Mouse (Mus musculus) midbrain, embryonic 14.5 days (tissue): ENCODE data around the gene Xpnpep1. TPM values are rescaled to one million over a fixed set of nuclear protein-coding genes. Genes with fewer than 3 reads are reported as not detected.

Source experiments
- ATAC-seq: fragments of 200-750 bp; cut with Nextera tagmentation; 2 replicates; pipeline ENCODE4 v1.8.0; 2017; ENCODE audit warnings: moderate number of reproducible peaks, moderate library complexity; ENCODE audit not compliant: low FRiP score, low TSS enrichment
- DNase-seq: peaks from one replicate; pipeline ENCODE4 v3.0.0-alpha.2; 2015
- H3K27ac ChIP-seq: fragments of 300-500 bp; sonication (generic); replicated peaks from 2 replicates; pipeline ENCODE4 v1.5.1; 2014; ENCODE audit warnings: mild to moderate bottlenecking, low read depth, low read length, moderate library complexity
- H3K27me3 ChIP-seq: fragments of 300-500 bp; sonication (generic); 2 replicates; pipeline ENCODE4 v1.6.1; 2014; ENCODE audit warnings: low read length, control low read depth, mixed read lengths; ENCODE audit not compliant: control insufficient read depth, insufficient read depth
- H3K36me3 ChIP-seq: fragments of 300-500 bp; sonication (generic); 2 replicates; pipeline ENCODE4 v1.6.1; 2014; ENCODE audit warnings: low read length, control low read depth; ENCODE audit not compliant: control insufficient read depth, insufficient read depth
- H3K4me1 ChIP-seq: fragments of 300-500 bp; sonication (generic); 2 replicates; pipeline ENCODE4 v1.6.1; 2014; ENCODE audit warnings: mild to moderate bottlenecking, antibody characterized with exemption, low read length, control low read depth; ENCODE audit not compliant: control insufficient read depth, insufficient read depth
- H3K4me2 ChIP-seq: fragments of 300-500 bp; sonication (generic); 2 replicates; pipeline ENCODE4 v1.6.1; 2014; ENCODE audit warnings: mild to moderate bottlenecking, low read length, moderate library complexity
- H3K4me3 ChIP-seq: fragments of 300-500 bp; sonication (generic); replicated peaks from 2 replicates; pipeline ENCODE4 v1.5.1; 2014; ENCODE audit warnings: low read depth, low read length
- H3K9ac ChIP-seq: fragments of 300-500 bp; sonication (generic); replicated peaks from 2 replicates; pipeline ENCODE4 v1.6.1; 2014; ENCODE audit warnings: mild to moderate bottlenecking, low read length, moderate library complexity
- H3K9me3 ChIP-seq: fragments of 300-500 bp; sonication (generic); 2 replicates; pipeline ENCODE4 v1.6.1; 2016; ENCODE audit warnings: low read length, control low read depth, mixed read lengths; ENCODE audit not compliant: control insufficient read depth
- WGBS: fragments of 180-500 bp; shearing (Covaris S2); extraction: QIAGEN DNeasy Blood & Tissue Kit; methylation state at CpG from one replicate; pipeline ENCODE4 v1.1.7; 2014; 5-methylcytosine and 5-hydroxymethylcytosine counted together
- polyA plus RNA-seq: library from polyadenylated mRNA; unstranded; fragments of >200 nt; fragmentation: Nextera tagmentation; extraction: Ambion mirVana; gene quantifications from 2 replicates; pipeline ENCODE4 v1.2.1, GENCODE M21; 2014

Xpnpep1 gene
- polyA plus RNA-seq, 1 experiment from 2014 or later, result 136 TPM

DNA sequence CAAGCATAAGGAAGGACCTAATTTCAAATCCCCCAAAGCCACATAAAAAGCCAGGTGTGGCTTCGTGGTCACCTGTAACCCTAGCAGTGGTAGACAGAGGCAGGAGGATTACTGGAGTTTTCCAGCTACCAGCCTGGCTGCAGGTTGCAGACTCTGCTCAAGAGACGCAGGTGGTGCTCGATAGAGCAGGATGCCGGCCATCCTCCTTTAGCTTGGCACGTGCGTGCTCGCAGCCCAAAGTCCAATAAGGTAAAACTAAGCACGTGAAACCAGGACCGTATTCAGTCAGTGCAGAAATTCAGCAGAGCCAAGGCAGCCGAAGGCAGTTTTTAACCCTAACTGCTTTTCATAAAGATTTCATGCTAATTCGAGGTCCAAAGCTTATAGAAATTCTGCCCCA is 40.0 kb upstream of the Xpnpep1 start:
- 89% methylated on average over 11 of the region's 11 CpGs for WGBS
- ATAC-seq, result no peak
- H3K27ac ChIP-seq, result no peak overlapping the region
- H3K36me3 ChIP-seq, result no peaks in the 10 kb centered on the region
- no peak for DNase-seq
- no peaks in the 10 kb centered on the region for H3K27me3 ChIP-seq
- H3K9ac ChIP-seq, result no peak overlapping the region
- no peaks in the 10 kb centered on the region for H3K4me1 ChIP-seq
- no peak overlapping the region for H3K4me3 ChIP-seq
- H3K9me3 ChIP-seq, result no peaks in the 10 kb centered on the region
- no peak overlapping the region for H3K4me2 ChIP-seq

GRCm38 (mm10) chr19:53078271-53079085 is 38.5 kb upstream of the Xpnpep1 start:
- ATAC-seq (no peak), DNase-seq (no peak)
- H3K27me3 ChIP-seq, result no peaks in the 10 kb centered on the region
- H3K9me3 ChIP-seq, result no peaks in the 10 kb centered on the region
- no peak overlapping the region for H3K4me2 ChIP-seq
- H3K9ac ChIP-seq, result no peak overlapping the region
- no peak overlapping the region for H3K27ac ChIP-seq
- H3K4me3 ChIP-seq, result no peak overlapping the region
- H3K4me1 ChIP-seq, result no peaks in the 10 kb centered on the region
- 83% methylated on average over 9 of the region's 9 CpGs for WGBS
- H3K36me3 ChIP-seq, result no peaks in the 10 kb centered on the region

DNA sequence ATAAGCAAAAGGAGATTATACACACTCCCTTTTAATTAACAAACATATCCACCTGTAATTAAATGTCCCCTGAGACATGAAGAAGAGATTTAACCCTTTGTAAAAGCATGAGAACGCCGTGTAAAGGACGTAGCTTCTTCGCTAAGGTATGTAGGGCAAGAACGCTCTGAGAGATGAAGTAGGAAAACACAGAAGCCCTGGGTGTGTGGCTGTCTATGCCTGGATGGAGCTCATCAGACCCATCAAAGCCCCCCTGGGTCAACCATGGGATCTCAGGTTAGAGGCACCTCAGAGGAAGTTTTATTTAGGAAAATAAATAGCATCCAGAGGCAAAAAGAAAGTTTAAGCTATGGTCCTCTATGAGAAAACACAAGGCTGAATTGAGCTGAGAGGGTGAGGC is 37.3 kb upstream of the Xpnpep1 start:
- no peak overlapping the region for H3K27ac ChIP-seq
- H3K36me3 ChIP-seq, result no peaks in the 10 kb centered on the region
- no peak for DNase-seq
- H3K9me3 ChIP-seq, result no peaks in the 10 kb centered on the region
- ATAC-seq, result no peak
- H3K4me3 ChIP-seq, result no peak overlapping the region
- H3K4me2 ChIP-seq, result no peak overlapping the region
- no peaks in the 10 kb centered on the region for H3K4me1 ChIP-seq
- WGBS, result 89% methylated on average over 5 of the region's 5 CpGs
- H3K9ac ChIP-seq, result no peak overlapping the region
- no peaks in the 10 kb centered on the region for H3K27me3 ChIP-seq

DNA sequence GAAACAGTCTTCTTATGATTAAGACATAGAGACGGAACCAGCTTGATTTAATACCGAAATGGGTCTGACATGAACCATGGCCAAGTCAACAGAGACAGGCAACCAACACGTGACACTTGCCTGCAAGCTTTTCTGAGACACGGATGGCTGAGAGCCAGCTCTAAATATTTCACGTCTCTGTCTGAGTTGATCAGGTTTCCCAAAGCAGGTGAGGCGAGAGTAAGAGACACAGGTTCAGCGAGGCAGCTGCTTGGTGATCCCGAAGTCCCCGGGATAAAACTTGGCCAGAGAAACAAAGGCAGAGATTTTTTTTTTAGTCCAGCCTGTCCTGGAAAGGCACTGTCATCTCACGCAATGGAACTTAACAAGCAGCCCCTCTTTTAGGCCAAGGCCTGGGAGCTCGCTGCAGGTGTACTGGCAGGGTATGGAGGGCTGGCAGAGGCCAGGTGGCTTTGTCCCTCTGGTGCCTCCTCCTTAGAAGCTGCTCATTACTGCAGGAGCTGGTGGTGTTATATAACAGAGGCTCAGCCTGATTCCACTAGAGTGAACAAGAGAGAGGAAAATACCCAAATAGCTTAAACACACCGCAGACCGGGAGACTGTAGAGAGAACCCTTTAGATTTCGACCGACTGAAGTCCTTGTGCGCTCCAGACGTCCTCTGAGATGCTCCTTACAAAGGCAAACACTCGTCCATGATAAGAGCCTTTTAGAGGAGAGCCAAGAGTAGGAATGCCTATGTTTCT is 36.4 kb upstream of the Xpnpep1 start:
- no peak overlapping the region for H3K27ac ChIP-seq
- no peaks in the 10 kb centered on the region for H3K27me3 ChIP-seq
- no peak overlapping the region for H3K9ac ChIP-seq
- 86% methylated on average over 18 of the region's 18 CpGs for WGBS
- ATAC-seq, result no peak
- H3K36me3 ChIP-seq, result no peaks in the 10 kb centered on the region
- no peak overlapping the region for H3K4me3 ChIP-seq
- no peaks in the 10 kb centered on the region for H3K4me1 ChIP-seq
- H3K9me3 ChIP-seq, result no peaks in the 10 kb centered on the region
- H3K4me2 ChIP-seq, result no peak overlapping the region
- no peak for DNase-seq

DNA sequence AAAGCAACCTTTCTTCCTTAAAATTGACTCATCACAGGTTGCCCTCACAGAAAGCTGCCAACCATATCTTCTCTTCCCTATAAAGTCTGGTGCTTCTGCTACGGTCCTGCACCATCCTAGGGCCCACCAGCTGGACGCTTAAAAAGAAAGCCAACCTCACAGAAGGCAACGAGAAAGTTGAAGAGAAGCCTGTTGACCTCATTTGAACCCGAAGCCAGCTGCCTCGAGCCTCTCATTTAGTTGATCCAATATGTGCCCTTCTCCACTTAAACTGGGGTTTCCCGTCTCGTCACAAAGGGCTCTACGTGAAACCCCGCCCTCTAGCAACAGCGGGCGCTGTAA is 35.9 kb upstream of the Xpnpep1 start:
- Histone ChIP-seq H3K36me3 (no peaks in the 10 kb centered on the region), H3K27ac (no peak overlapping the region), H3K9me3 (no peaks in the 10 kb centered on the region), H3K4me2 (no peak overlapping the region), H3K27me3 (no peaks in the 10 kb centered on the region), H3K4me1 (no peaks in the 10 kb centered on the region), H3K9ac (no peak overlapping the region), H3K4me3 (no peak overlapping the region)
- ATAC-seq, result no peak
- WGBS, result 91% methylated on average over 11 of the region's 11 CpGs
- DNase-seq, result no peak

GRCm38 (mm10) chr19:53074899-53075722 is 35.1 kb upstream of the Xpnpep1 start:
- Histone ChIP-seq H3K9ac (no peak overlapping the region), H3K36me3 (no peaks in the 10 kb centered on the region), H3K27me3 (no peaks in the 10 kb centered on the region), H3K4me2 (no peak overlapping the region), H3K27ac (no peak overlapping the region), H3K9me3 (no peaks in the 10 kb centered on the region), H3K4me3 (no peak overlapping the region), H3K4me1 (no peaks in the 10 kb centered on the region)
- 96% methylated on average over 13 of the region's 13 CpGs for WGBS
- DNase-seq (no peak), ATAC-seq (no peak)

- Histone ChIP-seq H3K4me2 (no peak overlapping the region), H3K36me3 (no peaks in the 10 kb centered on the region), H3K27me3 (no peaks in the 10 kb centered on the region), H3K4me1 (no peaks in the 10 kb centered on the region), H3K9me3 (no peaks in the 10 kb centered on the region), H3K4me3 (no peak overlapping the region), H3K9ac (no peak overlapping the region), H3K27ac (no peak overlapping the region)
- 95% methylated on average over 4 of the region's 4 CpGs for WGBS
- DNase-seq, result no peak
- ATAC-seq, result no peak
Observed at GRCm38 (mm10) chr19:53073521-53073920, 33.5 kb upstream of the Xpnpep1 start.

GRCm38 (mm10) chr19:53072406-53072805 is 32.4 kb upstream of the Xpnpep1 start:
- DNase-seq (no peak), ATAC-seq (no peak)
- Histone ChIP-seq H3K9me3 (no peaks in the 10 kb centered on the region), H3K4me2 (no peak overlapping the region), H3K27me3 (no peaks in the 10 kb centered on the region), H3K27ac (no peak overlapping the region), H3K9ac (no peak overlapping the region), H3K36me3 (no peaks in the 10 kb centered on the region), H3K4me3 (no peak overlapping the region), H3K4me1 (no peaks in the 10 kb centered on the region)
- 89% methylated on average over 5 of the region's 5 CpGs for WGBS
